Mouse (Mus musculus): Measurements from ENCODE around the gene Afap1l2. TPM values are rescaled to one million over a fixed set of nuclear protein-coding genes. Genes with fewer than 3 reads are reported as not detected.

Gene Afap1l2
- total and polyA plus RNA-seq, 2 experiments from 2014 or later: 10.1 to 12.7 TPM

DNA sequence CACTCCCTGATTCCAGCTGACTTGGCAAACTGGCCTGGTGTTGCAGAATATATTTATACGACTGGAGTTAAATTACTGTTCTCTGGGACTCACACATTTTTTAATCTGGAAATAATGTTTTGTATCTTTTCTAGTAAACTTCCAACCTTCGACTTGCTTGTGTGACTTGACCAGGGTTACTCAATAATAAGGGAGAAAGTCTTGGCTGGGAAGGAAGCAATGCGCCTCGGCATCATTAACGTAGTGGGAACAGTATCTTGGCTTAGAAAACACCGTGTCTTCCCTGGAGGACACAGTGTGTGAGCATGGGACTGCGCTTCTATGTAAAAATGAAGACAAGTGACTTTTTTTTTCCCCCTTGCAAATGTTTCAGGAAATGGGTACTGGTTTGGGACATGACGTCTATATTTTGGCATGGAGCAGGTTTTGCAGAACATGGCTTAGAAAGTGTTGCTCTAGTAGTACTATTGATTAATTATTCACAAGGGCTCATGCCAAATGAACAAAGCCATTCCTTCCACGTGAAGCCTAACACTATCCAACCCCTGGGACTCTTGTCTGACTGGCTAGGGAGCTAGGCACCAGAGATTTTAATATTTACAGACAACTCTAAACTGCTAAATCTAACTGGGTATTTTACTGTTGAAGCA is 39.8 kb upstream of the Afap1l2 start:
- no peak for DNase-seq
- Histone ChIP-seq H3K27me3 (ENCODE audit: insufficient read depth, low read length) (no peaks in the 10 kb centered on the region), H3K4me2 (ENCODE audit: low read depth) (no peak overlapping the region), H3K9ac (no peak overlapping the region), H3K9me3 (ENCODE audit: low read length) (no peaks in the 10 kb centered on the region), H3K36me3 (ENCODE audit: insufficient read depth) (peaks cover 12% of the 10 kb centered on the region), H3K27ac (ENCODE audit: low read depth, low read length) (no peak overlapping the region), H3K4me1 (ENCODE audit: insufficient read depth) (no peaks in the 10 kb centered on the region), H3K4me3 (ENCODE audit: low read depth, low read length) (no peak overlapping the region)
- no peak for TF ChIP-seq CTCF (IDR thresholded peaks at IDR 0.05; ENCODE audit: low read depth)
- no peak for ATAC-seq
- 64% methylated on average over 9 of the region's 9 CpGs for WGBS

DNA sequence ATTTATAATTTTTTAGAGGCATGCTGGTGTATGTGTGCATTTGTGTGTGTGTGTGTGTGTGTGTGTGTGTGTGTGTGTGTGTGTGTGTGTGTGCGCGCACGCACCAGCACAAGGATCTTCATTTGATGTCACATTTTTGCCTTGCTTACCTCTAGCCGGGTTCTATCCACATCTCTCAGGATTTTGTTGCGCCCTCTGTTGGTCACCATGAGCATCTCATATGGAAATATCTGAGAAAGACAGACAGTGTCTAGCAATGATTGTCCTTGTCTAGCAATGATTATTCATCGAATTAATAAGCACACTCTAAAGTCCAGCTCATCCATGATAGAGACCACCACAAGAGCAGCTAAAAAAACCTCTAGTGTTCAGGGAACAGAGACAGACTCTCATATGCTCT is 31.2 kb upstream of the Afap1l2 start:
- peak; percentile 48; the same call in 1 of the 2 replicates for ATAC-seq

DNA sequence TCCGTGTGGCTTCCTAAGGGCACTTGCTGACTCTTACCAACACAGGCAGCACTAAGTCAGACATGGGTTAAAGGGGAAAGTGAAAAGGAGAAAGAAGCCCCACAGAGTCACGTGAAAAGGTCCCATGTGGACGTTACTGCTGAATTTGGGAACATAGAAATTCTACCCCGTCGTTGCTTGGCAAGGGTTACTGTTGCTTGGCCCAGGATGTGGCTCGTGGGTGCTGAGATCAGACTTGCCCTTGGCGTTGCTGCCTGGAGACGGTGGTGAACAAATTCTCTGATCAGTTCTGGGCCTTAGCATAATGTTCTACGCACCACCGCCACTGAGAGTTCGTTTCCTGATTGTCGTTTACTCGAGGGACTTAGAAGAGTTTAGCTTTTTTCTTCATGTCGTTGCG is 28.8 kb upstream of the Afap1l2 start:
- no peak overlapping the region for H3K9ac ChIP-seq
- 82% methylated on average over 15 of the region's 15 CpGs for WGBS
- H3K36me3 ChIP-seq (ENCODE audit: insufficient read depth): peaks cover 29% of the 10 kb centered on the region
- H3K4me2 ChIP-seq (ENCODE audit: low read depth): no peak overlapping the region
- no peak for TF ChIP-seq CTCF (IDR thresholded peaks at IDR 0.05; ENCODE audit: low read depth)
- DNase-seq (no peak), ATAC-seq (no peak)
- H3K4me1 ChIP-seq (ENCODE audit: insufficient read depth): no peaks in the 10 kb centered on the region
- H3K27me3 ChIP-seq (ENCODE audit: insufficient read depth, low read length): no peaks in the 10 kb centered on the region
- no peaks in the 10 kb centered on the region for H3K9me3 ChIP-seq (ENCODE audit: low read length)
- no peak overlapping the region for H3K27ac ChIP-seq (ENCODE audit: low read depth, low read length)
- H3K4me3 ChIP-seq (ENCODE audit: low read depth, low read length): no peak overlapping the region

More for the DNA sequence above, 31.2 kb upstream of the Afap1l2 start:
- Histone ChIP-seq H3K36me3 (ENCODE audit: insufficient read depth) (peaks cover 39% of the 10 kb centered on the region), H3K9me3 (ENCODE audit: low read length) (no peaks in the 10 kb centered on the region), H3K9ac (no peak overlapping the region), H3K4me2 (ENCODE audit: low read depth) (no peak overlapping the region), H3K27ac (ENCODE audit: low read depth, low read length) (no peak overlapping the region), H3K27me3 (ENCODE audit: insufficient read depth, low read length) (no peaks in the 10 kb centered on the region), H3K4me1 (ENCODE audit: insufficient read depth) (no peaks in the 10 kb centered on the region), H3K4me3 (ENCODE audit: low read depth, low read length) (no peak overlapping the region)
- peak; percentile 56 for DNase-seq
- WGBS: 69% methylated on average over 6 of the region's 6 CpGs
- peak; percentile 73 for TF ChIP-seq CTCF (IDR thresholded peaks at IDR 0.05; ENCODE audit: low read depth)

DNA sequence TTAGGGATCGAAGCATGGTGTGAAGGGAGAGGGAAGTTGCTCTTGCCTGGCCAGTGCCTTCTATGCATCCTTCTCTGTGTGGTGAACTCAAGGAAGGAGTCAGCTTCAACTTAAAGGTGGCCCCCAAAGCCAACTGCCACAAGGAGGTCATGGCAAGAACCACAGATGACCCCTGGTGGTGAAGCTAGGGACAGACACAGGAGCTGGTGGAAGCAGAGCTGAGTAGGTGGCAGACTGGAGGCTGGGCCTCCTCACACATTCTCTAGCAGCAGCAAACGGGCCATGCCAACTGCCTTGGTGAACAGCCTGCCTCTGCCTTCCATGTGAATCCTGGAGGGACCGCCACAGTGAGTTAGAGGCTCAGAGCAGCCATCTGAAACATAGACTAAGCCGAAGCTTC is 23.6 kb upstream of the Afap1l2 start:
- no peak; the same call in 1 of the 2 replicates for ATAC-seq

DNA sequence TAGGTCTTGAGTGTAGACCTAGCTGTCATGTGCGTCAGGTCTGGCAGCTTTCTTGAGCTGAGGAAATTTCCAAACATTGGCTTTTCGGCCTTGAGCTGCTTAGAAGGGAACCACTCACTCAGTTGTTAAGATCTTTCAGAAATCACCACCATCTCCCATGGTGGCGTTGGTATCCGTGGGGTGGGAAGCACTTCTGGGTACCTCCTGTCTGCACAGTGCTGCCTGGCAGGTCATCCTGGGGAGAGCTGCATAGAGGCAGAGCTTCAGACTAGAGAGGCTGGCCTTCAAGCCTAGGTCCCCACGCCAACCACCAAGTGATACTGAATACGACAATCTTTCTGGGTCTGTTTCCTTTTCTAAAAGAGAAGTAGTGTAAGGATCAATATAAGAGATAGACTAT is 21.4 kb upstream of the Afap1l2 start:
- H3K36me3 ChIP-seq (ENCODE audit: insufficient read depth): 0 out of 2 replicates have a peak, but pooled peaks cover 1% of the 10 kb centered on the region
- H3K4me3 ChIP-seq (ENCODE audit: low read depth, low read length): no peak overlapping the region
- DNase-seq (no peak), ATAC-seq (no peak)
- H3K27ac ChIP-seq (ENCODE audit: low read depth, low read length): no peak overlapping the region
- H3K9ac ChIP-seq: no peak overlapping the region
- H3K9me3 ChIP-seq (ENCODE audit: low read length): 0 out of 2 replicates have a peak, but pooled peaks cover 4% of the 10 kb centered on the region
- no peak overlapping the region for H3K4me2 ChIP-seq (ENCODE audit: low read depth)
- TF ChIP-seq CTCF (IDR thresholded peaks at IDR 0.05; ENCODE audit: low read depth): no peak
- WGBS: 95% methylated on average over 6 of the region's 6 CpGs
- H3K27me3 ChIP-seq (ENCODE audit: insufficient read depth, low read length): no peaks in the 10 kb centered on the region
- no peaks in the 10 kb centered on the region for H3K4me1 ChIP-seq (ENCODE audit: insufficient read depth)

More for the DNA sequence above, 23.6 kb upstream of the Afap1l2 start:
- Histone ChIP-seq H3K27me3 (ENCODE audit: insufficient read depth, low read length) (no peaks in the 10 kb centered on the region), H3K4me1 (ENCODE audit: insufficient read depth) (no peaks in the 10 kb centered on the region), H3K4me3 (ENCODE audit: low read depth, low read length) (no peak overlapping the region), H3K9me3 (ENCODE audit: low read length) (0 out of 2 replicates have a peak, but pooled peaks cover 4% of the 10 kb centered on the region), H3K4me2 (ENCODE audit: low read depth) (no peak overlapping the region), H3K36me3 (ENCODE audit: insufficient read depth) (peaks cover 7% of the 10 kb centered on the region; the same call in 1 of the 2 replicates), H3K9ac (no peak overlapping the region), H3K27ac (ENCODE audit: low read depth, low read length) (no peak overlapping the region)
- 68% methylated on average over 4 of the region's 4 CpGs for WGBS
- peak; percentile 71 for TF ChIP-seq CTCF (IDR thresholded peaks at IDR 0.05; ENCODE audit: low read depth)
- DNase-seq: peak; percentile 40

DNA sequence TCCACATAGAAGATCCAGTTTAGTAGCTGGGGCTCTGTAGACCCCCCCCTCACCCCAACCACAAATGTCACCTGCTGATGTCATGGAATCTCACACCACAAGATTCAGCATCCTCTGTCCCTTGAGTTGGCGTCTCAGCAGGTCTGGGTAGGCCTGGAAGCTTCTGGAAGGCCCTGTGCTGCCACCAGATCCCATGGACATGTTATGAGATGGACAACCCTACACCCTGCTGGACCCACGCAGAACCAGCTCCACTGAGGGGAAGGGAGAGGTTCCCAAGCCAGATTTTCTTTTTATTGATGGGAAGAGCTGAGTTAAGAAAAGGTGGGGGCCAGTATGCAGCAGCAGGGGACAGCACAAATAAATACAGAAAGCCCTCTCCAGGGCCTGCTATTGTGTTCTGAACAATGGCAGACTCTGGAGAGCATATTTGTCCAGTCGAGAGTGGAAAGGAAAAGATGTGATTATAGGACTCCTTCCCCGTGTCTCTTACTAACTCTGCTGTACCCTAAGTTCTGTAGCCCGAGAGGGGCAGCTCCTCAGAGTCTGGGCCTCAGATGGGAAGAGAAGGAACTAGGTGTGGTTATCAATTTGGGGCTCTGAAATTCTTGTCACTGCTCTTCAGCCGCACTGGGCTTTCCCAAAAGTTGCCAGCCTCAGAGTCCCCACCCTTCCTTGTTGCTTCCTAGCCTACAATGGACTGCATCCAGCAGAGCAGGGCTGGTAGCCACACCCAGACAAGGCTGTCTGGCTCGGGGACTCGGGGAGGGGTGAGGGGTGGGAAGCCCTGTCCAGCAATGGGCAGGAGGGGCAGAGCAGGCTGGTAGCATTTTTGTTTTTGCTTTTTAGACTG is 20.5 kb upstream of the Afap1l2 start:
- no peak for DNase-seq
- Histone ChIP-seq H3K9me3 (ENCODE audit: low read length) (0 out of 2 replicates have a peak, but pooled peaks cover 4% of the 10 kb centered on the region), H3K36me3 (ENCODE audit: insufficient read depth) (no peaks in the 10 kb centered on the region), H3K4me2 (ENCODE audit: low read depth) (no peak overlapping the region), H3K27me3 (ENCODE audit: insufficient read depth, low read length) (no peaks in the 10 kb centered on the region), H3K4me1 (ENCODE audit: insufficient read depth) (no peaks in the 10 kb centered on the region), H3K9ac (no peak overlapping the region), H3K4me3 (ENCODE audit: low read depth, low read length) (no peak overlapping the region), H3K27ac (ENCODE audit: low read depth, low read length) (no peak overlapping the region)
- TF ChIP-seq CTCF (IDR thresholded peaks at IDR 0.05; ENCODE audit: low read depth): no peak
- 33% methylated on average over 8 of the region's 8 CpGs for WGBS
- 0 out of 2 replicates have a peak, but pooled peaks have one; percentile 19 for ATAC-seq

DNA sequence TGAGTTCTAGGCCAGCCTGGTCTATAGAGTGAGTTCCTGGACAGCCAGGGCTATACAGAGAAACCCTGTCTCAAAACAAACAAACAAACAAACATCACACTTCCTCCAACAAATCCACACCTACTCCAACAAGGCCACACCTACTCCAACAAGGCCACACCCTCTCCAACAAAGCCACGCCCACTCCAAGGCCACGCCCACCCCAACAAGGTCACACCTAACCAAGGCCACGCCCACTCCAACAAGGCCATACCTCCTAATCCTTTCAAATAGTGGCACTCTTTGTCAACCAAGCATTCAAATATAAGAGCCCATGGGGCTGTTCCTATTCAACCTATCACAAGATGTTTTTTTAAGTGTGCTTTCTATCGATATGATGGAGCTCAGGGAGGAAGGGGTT is 18.5 kb upstream of the Afap1l2 start:
- Histone ChIP-seq H3K4me1 (ENCODE audit: insufficient read depth) (no peaks in the 10 kb centered on the region), H3K4me3 (ENCODE audit: low read depth, low read length) (no peak overlapping the region), H3K27ac (ENCODE audit: low read depth, low read length) (no peak overlapping the region), H3K9ac (no peak overlapping the region), H3K27me3 (ENCODE audit: insufficient read depth, low read length) (no peaks in the 10 kb centered on the region), H3K36me3 (ENCODE audit: insufficient read depth) (no peaks in the 10 kb centered on the region), H3K4me2 (ENCODE audit: low read depth) (no peak overlapping the region), H3K9me3 (ENCODE audit: low read length) (0 out of 2 replicates have a peak, but pooled peaks cover 4% of the 10 kb centered on the region)
- no peak for ATAC-seq
- no peak for TF ChIP-seq CTCF (IDR thresholded peaks at IDR 0.05; ENCODE audit: low read depth)
- no peak for DNase-seq
- 83% methylated on average over 4 of the region's 4 CpGs for WGBS

All from forebrain, postnatal 0 days (tissue).